Mouse (Mus musculus) midbrain, embryonic 12.5 days (tissue): ENCODE data around the gene Golgb1. TPM values are rescaled to one million over a fixed set of nuclear protein-coding genes. Genes with fewer than 3 reads are reported as not detected.
"Not testable (repeated sequence)": the region's sequence is repeated elsewhere in the genome, so short reads cannot be mapped to it uniquely, and the experiment has no call there.

Source experiments
- ATAC-seq: fragments of 200-750 bp; cut with Nextera tagmentation; 2 replicates; pipeline ENCODE4 v1.8.0; 2017; ENCODE audit warnings: low read depth, moderate TSS enrichment, moderate library complexity; ENCODE audit not compliant: low FRiP score
- H3K27ac ChIP-seq: fragments of 300-500 bp; sonication (generic); replicated peaks from 2 replicates; pipeline ENCODE4 v1.5.1; 2016; ENCODE audit warnings: mild to moderate bottlenecking
- H3K27me3 ChIP-seq: fragments of 300-500 bp; sonication (generic); 2 replicates; pipeline ENCODE4 v1.6.1; 2016; ENCODE audit warnings: mild to moderate bottlenecking
- H3K36me3 ChIP-seq: fragments of 300-500 bp; sonication (generic); 2 replicates; pipeline ENCODE4 v1.6.1; 2016
- H3K4me1 ChIP-seq: fragments of 300-500 bp; sonication (generic); 2 replicates; pipeline ENCODE4 v1.6.1; 2016
- H3K4me2 ChIP-seq: fragments of 300-500 bp; sonication (generic); replicated peaks from 2 replicates; pipeline ENCODE4 v1.6.1; 2016; ENCODE audit warnings: mild to moderate bottlenecking, moderate library complexity
- H3K4me3 ChIP-seq: fragments of 300-500 bp; sonication (generic); 2 replicates; pipeline ENCODE4 v1.5.1; 2016; ENCODE audit warnings: mild to moderate bottlenecking
- H3K9ac ChIP-seq: fragments of 300-500 bp; sonication (generic); replicated peaks from 2 replicates; pipeline ENCODE4 v1.6.1; 2016; ENCODE audit warnings: mild to moderate bottlenecking, moderate library complexity
- H3K9me3 ChIP-seq: fragments of 300-500 bp; sonication (generic); 2 replicates; pipeline ENCODE4 v1.6.1; 2016; ENCODE audit warnings: mild to moderate bottlenecking
- WGBS: fragments of 180-500 bp; shearing (Covaris S2); methylation state at CpG from one replicate; pipeline ENCODE4 v1.1.7; 2016; 5-methylcytosine and 5-hydroxymethylcytosine counted together
- polyA plus RNA-seq: library from polyadenylated mRNA; unstranded; fragments of >200 nt; fragmentation: Nextera tagmentation; extraction: Ambion mirVana; gene quantifications from 2 replicates; pipeline ENCODE4 v1.2.1, GENCODE M21; 2016

Golgb1 gene
- polyA plus RNA-seq: 90.7 and 94.9 TPM in 2 replicates

DNA sequence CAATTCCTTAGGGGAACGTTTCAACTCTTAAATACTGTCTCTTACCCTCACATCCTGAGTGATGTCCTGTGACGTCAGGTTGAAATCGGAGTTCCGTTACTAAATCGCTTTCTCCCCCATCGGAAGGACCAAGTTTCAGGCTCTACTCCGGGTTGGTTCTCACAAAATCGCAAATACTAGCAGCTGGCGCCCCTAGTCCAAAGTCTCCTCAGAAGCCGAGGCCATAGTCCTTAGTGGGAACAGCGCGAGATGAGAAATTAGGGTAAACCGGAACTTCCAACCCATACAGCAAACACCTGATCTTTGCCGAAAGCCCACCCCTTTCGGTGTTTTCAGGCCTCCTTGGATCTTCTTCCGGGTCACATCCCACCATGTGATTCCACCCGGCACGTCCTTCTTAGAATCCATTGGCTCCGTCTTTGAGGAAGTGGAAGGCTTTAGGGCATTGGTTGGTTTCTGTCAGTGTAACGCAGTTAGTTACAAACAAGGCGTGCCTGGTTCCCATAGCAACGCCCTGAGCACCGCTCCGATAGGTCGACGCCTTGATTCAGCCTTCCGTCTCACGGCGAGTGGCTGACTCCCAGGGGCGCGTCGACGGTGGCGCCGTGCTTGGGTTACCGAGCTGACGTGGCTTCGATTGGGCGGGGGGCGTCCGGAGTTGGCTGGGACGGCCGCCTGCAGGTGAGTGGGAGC is at the start of gene Golgb1, which contains the start of gene Eaf2:
TSS of gene Golgb1 (plus strand) at position 558 of the 693 bp plus-strand sequence.
TSS of gene Eaf2 (minus strand) at position 421 of the 693 bp plus-strand sequence.
- peak within 1 kb of the TSS; percentile 86 for H3K27ac ChIP-seq
- peaks cover 22% of the 10 kb centered on the region for H3K36me3 ChIP-seq
- peak within 1 kb of the TSS; percentile 96 for H3K4me3 ChIP-seq
- under 1% methylated on average over 43 of the region's 43 CpGs for WGBS
- peaks cover 18% of the 10 kb centered on the region for H3K4me1 ChIP-seq
- peak; percentile 100 for ATAC-seq
- peak within 1 kb of the TSS; percentile 81 for H3K4me2 ChIP-seq
- H3K9ac ChIP-seq: peak within 1 kb of the TSS; percentile 86
- H3K9me3 ChIP-seq: no peaks in the 10 kb centered on the region
- H3K27me3 ChIP-seq: no peaks in the 10 kb centered on the region

GRCm38 (mm10) chr16:36827611-36828053 is 47.3 kb upstream of the Golgb1 start:
- H3K9ac ChIP-seq: peak overlapping the region; percentile 85
- ATAC-seq: no peak

GRCm38 (mm10) chr16:36828054-36828786 is 46.7 kb upstream of the Golgb1 start, which contains the start of gene Iqcb1:
Iqcb1 (plus strand) TSS chr16:36828385.
- peak within 1 kb of the TSS; percentile 79 for H3K27ac ChIP-seq
- H3K4me2 ChIP-seq: peak within 1 kb of the TSS; percentile 76
- H3K9me3 ChIP-seq: no peaks in the 10 kb centered on the region
- H3K4me3 ChIP-seq: peak within 1 kb of the TSS; percentile 81
- peaks cover 12% of the 10 kb centered on the region for H3K4me1 ChIP-seq
- H3K36me3 ChIP-seq: no peaks in the 10 kb centered on the region
- peak within 1 kb of the TSS; percentile 85 for H3K9ac ChIP-seq
- under 1% methylated on average over 60 of the region's 64 CpGs for WGBS
- ATAC-seq: peak; percentile 99
- H3K27me3 ChIP-seq: peaks cover 8% of the 10 kb centered on the region

More at GRCm38 (mm10) chr16:36827611-36828053, 47.3 kb upstream of the Golgb1 start:
- H3K27ac ChIP-seq: no peak overlapping the region
- H3K36me3 ChIP-seq: no peaks in the 10 kb centered on the region
- H3K4me1 ChIP-seq: peaks cover 12% of the 10 kb centered on the region
- H3K9me3 ChIP-seq: no peaks in the 10 kb centered on the region
- H3K4me2 ChIP-seq: peak overlapping the region; percentile 76
- peaks cover 8% of the 10 kb centered on the region for H3K27me3 ChIP-seq
- 2% methylated on average over 11 of the region's 11 CpGs for WGBS
- peak overlapping the region; percentile 81 for H3K4me3 ChIP-seq

GRCm38 (mm10) chr16:36828820-36829219 is 46.1 kb upstream of the Golgb1 start:
- Histone ChIP-seq H3K27ac (peak overlapping the region; percentile 79), H3K9ac (peak overlapping the region; percentile 85), H3K9me3 (no peaks in the 10 kb centered on the region), H3K4me3 (peak overlapping the region; percentile 81), H3K27me3 (peaks cover 8% of the 10 kb centered on the region), H3K36me3 (no peaks in the 10 kb centered on the region), H3K4me1 (peaks cover 12% of the 10 kb centered on the region), H3K4me2 (peak overlapping the region; percentile 76)
- WGBS: 5% methylated on average over 11 of the region's 11 CpGs
- ATAC-seq: peak; percentile 11; the same call in 1 of the 2 replicates

GRCm38 (mm10) chr16:36846894-36847293 is 28.0 kb upstream of the Golgb1 start:
- H3K4me2 ChIP-seq, H3K4me1 ChIP-seq, H3K9ac ChIP-seq, H3K9me3 ChIP-seq, ATAC-seq, H3K4me3 ChIP-seq, H3K27me3 ChIP-seq, H3K27ac ChIP-seq: not testable (repeated sequence)
- H3K36me3 ChIP-seq: peaks cover 29% of the 10 kb centered on the region
- WGBS: 85% methylated on average over 1 of the region's 1 CpGs

GRCm38 (mm10) chr16:36851202-36851601 is 23.7 kb upstream of the Golgb1 start:
- no peaks in the 10 kb centered on the region for H3K4me1 ChIP-seq
- H3K4me3 ChIP-seq: no peak overlapping the region
- peaks cover 32% of the 10 kb centered on the region for H3K36me3 ChIP-seq
- no peak overlapping the region for H3K4me2 ChIP-seq
- no peak for ATAC-seq
- H3K9ac ChIP-seq: no peak overlapping the region
- H3K9me3 ChIP-seq: no peaks in the 10 kb centered on the region
- H3K27ac ChIP-seq: no peak overlapping the region
- no peaks in the 10 kb centered on the region for H3K27me3 ChIP-seq
- 88% methylated on average over 3 of the region's 3 CpGs for WGBS

DNA sequence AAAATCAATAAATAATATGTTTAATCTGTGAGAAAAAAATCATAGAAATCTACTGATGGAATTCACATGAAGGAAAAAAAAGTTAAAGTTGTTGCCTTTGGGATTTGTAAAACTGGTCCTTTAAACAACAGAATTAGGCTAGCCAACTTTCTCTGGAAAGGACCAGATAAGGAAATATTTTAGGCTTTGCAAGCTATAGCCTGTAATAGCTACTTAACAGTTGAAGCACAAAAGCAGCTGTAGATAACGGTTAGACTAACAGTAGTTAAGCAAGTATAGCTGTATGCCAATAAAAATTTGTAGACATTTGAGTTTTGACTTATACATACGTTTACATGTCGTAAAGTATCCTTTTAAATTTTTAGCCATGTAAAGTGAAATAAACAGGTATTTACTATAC is 11.4 kb upstream of the Golgb1 start:
- H3K4me1 ChIP-seq: no peaks in the 10 kb centered on the region
- no peak overlapping the region for H3K4me3 ChIP-seq
- peaks cover 43% of the 10 kb centered on the region for H3K36me3 ChIP-seq
- WGBS: 97% methylated on average over 3 of the region's 3 CpGs
- no peak overlapping the region for H3K4me2 ChIP-seq
- no peaks in the 10 kb centered on the region for H3K9me3 ChIP-seq
- ATAC-seq: no peak
- H3K27me3 ChIP-seq: no peaks in the 10 kb centered on the region
- no peak overlapping the region for H3K9ac ChIP-seq
- H3K27ac ChIP-seq: no peak overlapping the region

DNA sequence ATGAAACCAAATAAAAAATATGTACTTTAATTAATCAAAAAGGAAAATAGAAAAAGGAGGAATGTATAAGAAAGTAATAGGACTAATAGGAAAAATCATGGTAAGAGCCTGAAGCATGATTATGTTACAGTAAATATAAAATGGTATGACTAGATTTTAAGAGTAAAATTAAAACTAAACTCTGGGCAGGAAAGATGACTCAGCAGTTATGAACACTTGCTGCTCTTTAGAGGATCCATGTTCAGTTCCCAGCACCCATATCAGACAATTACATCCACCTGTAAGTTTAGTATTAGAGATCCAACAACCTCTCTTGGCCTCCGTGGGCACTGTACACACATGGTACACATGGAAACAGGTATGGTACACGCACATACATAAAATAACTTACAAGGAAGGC is 5.5 kb upstream of the Golgb1 start:
- no peak overlapping the region for H3K9ac ChIP-seq
- H3K4me2 ChIP-seq: no peak overlapping the region
- no peak overlapping the region for H3K4me3 ChIP-seq
- no peaks in the 10 kb centered on the region for H3K9me3 ChIP-seq
- WGBS: 91% methylated on average over 2 of the region's 2 CpGs
- peaks cover 58% of the 10 kb centered on the region for H3K36me3 ChIP-seq
- no peak for ATAC-seq
- peaks cover 7% of the 10 kb centered on the region for H3K4me1 ChIP-seq
- H3K27me3 ChIP-seq: no peaks in the 10 kb centered on the region
- H3K27ac ChIP-seq: no peak overlapping the region

DNA sequence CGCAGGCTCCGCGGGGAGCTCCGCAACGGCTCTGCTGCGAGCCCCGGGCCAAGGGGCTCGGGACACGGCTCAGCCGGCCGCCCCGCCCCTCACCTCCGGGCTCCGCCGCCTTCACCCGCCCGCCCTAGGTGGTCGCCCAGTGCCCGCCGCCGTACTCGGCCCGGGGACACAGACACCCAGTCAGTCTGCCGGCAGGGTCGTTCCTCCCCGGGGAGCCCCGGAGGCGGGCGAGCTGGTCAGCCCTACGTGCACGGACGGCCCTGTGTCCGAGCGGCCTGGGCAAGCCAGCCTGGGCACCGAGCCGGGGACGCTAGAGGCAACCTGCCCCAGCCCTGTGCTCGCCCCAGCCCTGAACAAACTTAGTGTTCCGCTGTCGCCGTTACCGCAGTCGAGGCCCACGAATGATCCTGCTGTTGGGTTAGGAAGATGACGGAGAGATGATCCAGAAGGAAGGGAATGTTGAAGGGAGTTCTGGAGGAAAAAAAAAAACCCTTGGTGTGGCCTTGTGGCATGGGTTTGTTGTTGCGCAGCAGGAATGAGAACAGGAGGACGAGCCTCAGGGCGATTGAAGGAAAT is 424 bp downstream of the Golgb1 start:
- Histone ChIP-seq H3K4me1 (peaks cover 20% of the 10 kb centered on the region), H3K36me3 (peaks cover 21% of the 10 kb centered on the region), H3K27me3 (no peaks in the 10 kb centered on the region), H3K4me2 (peak overlapping the region; percentile 81), H3K9me3 (no peaks in the 10 kb centered on the region), H3K4me3 (peak overlapping the region; percentile 96), H3K9ac (peak overlapping the region; percentile 86), H3K27ac (peak overlapping the region; percentile 86)
- under 1% methylated on average over 41 of the region's 48 CpGs for WGBS
- peak; percentile 85 for ATAC-seq

GRCm38 (mm10) chr16:36877316-36877715 is 2.4 kb downstream of the Golgb1 start:
- Histone ChIP-seq H3K9ac (no peak overlapping the region), H3K9me3 (no peaks in the 10 kb centered on the region), H3K4me2 (no peak overlapping the region), H3K4me1 (peaks cover 20% of the 10 kb centered on the region), H3K27ac (no peak overlapping the region), H3K36me3 (peaks cover 7% of the 10 kb centered on the region), H3K4me3 (no peak overlapping the region), H3K27me3 (no peaks in the 10 kb centered on the region)
- no peak for ATAC-seq
- WGBS: 72% methylated on average over 5 of the region's 5 CpGs

GRCm38 (mm10) chr16:36882737-36883343 is 7.9 kb downstream of the Golgb1 start:
- Histone ChIP-seq H3K4me3 (no peak overlapping the region), H3K4me1 (peaks cover 16% of the 10 kb centered on the region), H3K9ac (no peak overlapping the region), H3K36me3 (peaks cover 14% of the 10 kb centered on the region), H3K9me3 (no peaks in the 10 kb centered on the region), H3K27ac (peak overlapping the region; percentile 71), H3K4me2 (no peak overlapping the region), H3K27me3 (no peaks in the 10 kb centered on the region)
- peak; percentile 61 for ATAC-seq
- 26% methylated on average over 5 of the region's 5 CpGs for WGBS
